Mouse (Mus musculus) thymus, adult 2 months (tissue): ENCODE data around the gene Gm20696.

Experiments used
- CTCF ChIP-seq: fragments of 200-500 bp; IDR thresholded peaks from 2 replicates; pipeline ENCODE4 v1.5.1; 2012; ENCODE audit warnings: mild to moderate bottlenecking, control low read depth, low read length, moderate library complexity, borderline replicate concordance; ENCODE audit not compliant: control insufficient read depth, poor library complexity, insufficient read depth; ENCODE audit errors: extremely low read depth
- POLR2A ChIP-seq: fragments of 200-500 bp; IDR thresholded peaks from 2 replicates; pipeline ENCODE4 v1.6.1; 2012; ENCODE audit warnings: mild to moderate bottlenecking, low read length, control low read depth, moderate library complexity; ENCODE audit not compliant: control insufficient read depth, poor library complexity, insufficient read depth; ENCODE audit errors: extremely low read depth

DNA sequence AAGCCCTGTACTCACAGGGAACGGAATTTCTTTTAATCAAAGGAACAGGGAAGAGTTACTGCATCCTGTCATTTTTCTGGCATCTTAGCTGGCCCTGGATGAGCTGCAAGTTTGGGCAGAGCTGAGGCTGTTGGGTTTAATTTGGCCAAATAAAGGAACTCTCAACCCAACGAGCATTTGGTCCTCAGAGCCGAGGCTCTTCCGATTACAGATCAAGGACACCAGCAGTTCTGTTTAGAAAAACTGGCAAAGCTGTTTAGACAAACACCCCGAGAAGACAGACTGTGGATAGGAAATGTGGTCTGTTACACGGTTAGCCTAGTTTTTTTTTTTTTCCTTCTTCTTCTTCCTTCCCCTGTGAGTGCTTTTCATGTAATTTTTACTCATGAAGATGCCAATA is 302.1 kb downstream of the Gm20696 start:
- TF ChIP-seq CTCF: no peak
- no peak for TF ChIP-seq POLR2A
